Mouse (Mus musculus) lung, postnatal 36 days (tissue): ENCODE data around the gene Eif2b1.

Experiments used
- DNase-seq: peaks from one replicate; pipeline ENCODE4 v3.0.0; 2022; ENCODE audit warnings: mixed read lengths

Gene Eif2b1

DNA sequence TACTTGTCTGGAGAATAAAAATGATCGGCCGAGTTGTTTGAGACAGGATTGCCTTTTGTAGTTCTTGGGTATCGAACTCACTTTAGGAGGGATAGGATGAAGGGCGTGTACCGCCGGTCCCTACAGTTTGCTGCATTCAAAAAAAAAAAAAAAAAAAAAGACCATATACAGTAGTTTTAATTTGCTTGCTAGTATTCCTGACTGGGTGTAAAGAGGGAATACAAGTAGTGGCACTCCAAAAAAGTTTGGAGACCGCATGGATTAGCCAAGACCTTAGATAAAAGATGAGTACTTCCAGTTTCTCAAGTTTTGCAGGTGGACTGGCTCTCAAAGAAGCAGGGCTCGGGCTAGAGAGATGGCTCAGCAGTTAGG lies 37.3 kb downstream of the Eif2b1 start:
- no peak for DNase-seq

GRCm38 (mm10) chr5:124540905-124541601 lies 37.9 kb downstream of the Eif2b1 start:
- peak; percentile 74 for DNase-seq

- DNase-seq: peak; percentile 97
Observed at GRCm38 (mm10) chr5:124540383-124540786, 38.5 kb downstream of the Eif2b1 start, which contains the start of gene Tmed2. Gene Tmed2, plus strand, starts transcription at chr5:124540695.

DNA sequence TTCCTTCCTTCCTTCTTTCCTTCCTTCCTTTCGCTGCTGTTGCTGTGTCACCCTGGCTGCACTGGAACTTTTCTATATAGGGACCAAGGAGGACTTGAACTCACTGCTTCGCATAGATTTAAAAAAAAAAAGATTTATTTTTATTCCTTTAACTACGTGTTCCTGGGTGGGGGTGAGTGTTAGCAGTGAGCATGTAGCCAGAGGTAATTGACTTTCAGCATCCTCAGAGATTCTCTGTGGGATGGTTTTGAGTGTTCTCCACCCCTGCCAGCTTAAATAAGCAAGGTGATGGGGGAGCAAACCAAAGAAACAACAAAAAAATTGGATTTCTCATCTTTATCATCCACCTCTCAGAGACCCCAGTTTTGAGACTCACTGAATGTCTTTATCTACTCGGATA lies 39.0 kb downstream of the Eif2b1 start:
- DNase-seq: no peak

DNA sequence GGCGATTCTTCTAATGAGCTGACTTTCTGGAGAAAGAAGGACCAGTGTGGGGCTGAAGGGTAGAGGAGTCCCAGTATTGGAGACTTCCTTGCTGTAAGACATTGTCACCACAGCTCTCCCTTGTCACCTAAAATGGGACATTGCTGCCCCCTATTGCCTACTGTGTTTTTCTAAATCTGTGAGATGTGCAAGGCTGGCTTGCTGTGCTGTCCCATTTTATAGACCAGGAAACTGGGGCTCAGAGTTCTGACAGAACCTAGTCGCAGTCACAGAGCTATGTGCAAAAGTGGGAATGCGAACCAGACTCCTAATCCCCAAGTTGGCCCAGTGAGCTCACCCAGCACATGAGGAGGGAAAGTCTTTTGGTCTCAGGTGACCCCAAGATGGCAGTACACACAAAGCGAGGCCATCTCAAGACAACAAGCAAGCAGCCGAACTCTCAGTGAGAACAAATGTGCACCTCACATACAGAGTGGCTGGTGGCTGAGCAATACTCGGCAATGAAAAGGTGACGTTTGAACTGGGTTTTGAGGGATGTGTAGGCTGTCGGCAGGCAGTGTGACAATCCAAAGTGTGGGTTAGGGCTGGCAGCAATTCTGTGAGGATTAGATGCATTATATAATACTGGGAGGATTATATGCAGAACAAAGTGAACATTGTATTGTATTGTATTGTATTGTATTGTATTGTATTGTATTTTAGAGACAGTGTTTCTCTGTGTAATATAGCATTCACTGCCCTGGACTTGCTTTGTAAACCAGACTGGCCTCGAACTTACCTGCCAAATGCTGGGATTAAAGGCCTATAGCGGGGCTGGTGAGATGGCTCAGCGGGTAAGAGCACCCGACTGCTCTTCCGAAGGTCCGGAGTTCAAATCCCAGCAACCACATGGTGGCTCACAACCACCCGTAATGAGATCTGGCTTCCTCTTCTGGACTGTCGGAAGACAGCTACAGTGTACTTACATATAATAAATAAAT lies 39.8 kb downstream of the Eif2b1 start:
- peak; percentile 92 for DNase-seq

DNA sequence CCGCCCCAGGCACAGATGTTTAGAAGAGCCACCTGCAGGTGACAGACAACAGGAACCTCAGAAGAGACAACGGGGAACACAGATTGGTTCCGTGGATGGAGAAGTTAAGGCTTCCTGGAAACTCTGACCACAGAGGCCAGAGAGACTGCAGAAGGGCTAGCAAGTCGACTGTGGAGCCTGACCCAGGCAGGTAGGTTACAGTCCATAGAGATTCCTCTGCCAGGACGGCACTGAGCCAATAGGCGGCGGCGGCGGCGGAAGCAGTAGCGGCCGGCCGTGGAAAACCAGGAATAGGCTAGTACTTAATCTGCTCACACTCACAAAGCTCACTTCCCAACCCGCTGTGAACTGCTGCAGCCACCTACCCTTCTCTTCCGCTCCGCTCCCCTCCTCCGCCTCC lies 42.2 kb downstream of the Eif2b1 start:
- peak; percentile 70 for DNase-seq

- DNase-seq: no peak
Observed at GRCm38 (mm10) chr5:124535016-124535415, 43.9 kb downstream of the Eif2b1 start.

DNA sequence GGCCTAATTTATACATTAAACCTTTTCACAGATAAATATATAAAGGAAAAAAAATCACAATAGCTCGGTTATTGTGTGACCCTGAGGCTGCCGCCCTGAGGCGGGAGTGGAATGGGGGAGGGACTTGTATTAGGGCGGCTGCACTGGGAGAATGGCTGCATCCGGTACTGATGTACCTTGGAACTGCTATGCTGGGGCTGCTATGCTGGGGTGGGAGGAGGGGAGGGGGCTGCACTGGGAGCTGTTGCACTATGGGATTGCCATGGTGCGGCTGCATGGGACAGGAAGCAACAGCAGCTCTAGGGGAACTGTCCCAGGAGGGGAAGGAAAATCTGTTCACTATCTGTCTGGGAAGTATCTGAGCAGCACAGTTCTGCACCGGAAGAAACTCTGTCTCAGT lies 46.5 kb downstream of the Eif2b1 start:
- no peak for DNase-seq

DNA sequence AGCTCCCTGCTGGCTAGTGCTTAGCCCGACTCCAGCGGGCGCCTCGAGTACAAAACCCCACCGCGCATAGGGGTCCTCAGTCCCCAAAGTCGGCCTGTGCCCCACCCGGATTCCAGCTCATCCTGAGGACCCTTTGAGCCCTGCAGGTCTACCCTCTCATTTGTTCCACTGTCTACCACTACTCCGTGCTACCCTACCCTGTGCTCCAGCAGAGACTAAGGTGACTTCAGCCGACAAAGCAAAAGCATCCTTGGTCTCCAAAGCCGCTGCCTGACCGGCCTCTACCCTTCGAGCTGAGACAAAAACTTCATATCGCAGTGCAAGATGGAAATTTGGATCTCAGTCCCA lies 47.4 kb downstream of the Eif2b1 start:
- no peak for DNase-seq

- peak; percentile 86 for DNase-seq
Observed at GRCm38 (mm10) chr5:124530655-124531582, 48.0 kb downstream of the Eif2b1 start, which contains the start of gene Rilpl1. Gene Rilpl1, minus strand, starts transcription at chr5:124531391.

DNA sequence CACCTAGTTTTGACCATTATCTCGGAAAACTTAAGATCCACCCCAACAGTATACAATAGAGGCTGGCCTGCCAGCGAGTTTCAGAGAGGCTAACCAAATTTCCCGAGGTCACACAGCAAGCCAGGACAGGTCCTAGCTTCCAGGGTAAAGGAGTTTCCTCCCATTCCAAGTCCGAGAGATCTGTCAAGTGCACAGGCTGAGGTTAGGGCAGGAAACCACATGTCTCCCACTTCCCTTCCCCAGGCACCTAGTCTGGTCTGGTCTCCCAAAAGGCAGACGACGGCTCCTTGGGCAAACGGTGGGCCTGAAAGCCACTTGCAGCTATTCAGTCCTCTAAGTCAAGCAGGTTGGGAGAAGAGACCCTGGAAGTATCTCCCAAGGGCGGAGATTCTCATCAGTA lies 49.2 kb downstream of the Eif2b1 start:
- no peak for DNase-seq

DNA sequence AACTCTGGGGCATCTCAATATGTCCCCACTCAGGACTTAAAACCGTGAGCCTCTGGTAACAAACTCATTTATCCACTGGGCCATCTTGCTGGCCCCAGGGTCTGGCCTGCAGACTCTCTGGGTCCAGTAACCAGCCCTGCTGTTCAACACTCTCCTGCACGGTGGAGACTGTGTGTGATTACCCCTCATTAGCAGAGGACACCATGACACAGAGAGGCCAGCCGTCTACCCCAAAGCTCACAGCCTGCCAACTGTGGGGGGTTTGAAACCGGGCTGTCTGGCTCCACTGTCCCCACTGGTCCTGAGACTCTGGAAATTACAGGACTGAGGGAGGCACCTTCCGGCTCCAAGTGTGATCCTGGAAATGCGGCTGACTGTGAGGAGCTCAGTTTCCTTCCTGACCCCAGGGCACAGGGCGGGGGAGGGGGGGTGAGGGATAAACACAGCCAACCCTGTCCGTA lies 49.7 kb downstream of the Eif2b1 start:
- DNase-seq: peak; percentile 62

DNA sequence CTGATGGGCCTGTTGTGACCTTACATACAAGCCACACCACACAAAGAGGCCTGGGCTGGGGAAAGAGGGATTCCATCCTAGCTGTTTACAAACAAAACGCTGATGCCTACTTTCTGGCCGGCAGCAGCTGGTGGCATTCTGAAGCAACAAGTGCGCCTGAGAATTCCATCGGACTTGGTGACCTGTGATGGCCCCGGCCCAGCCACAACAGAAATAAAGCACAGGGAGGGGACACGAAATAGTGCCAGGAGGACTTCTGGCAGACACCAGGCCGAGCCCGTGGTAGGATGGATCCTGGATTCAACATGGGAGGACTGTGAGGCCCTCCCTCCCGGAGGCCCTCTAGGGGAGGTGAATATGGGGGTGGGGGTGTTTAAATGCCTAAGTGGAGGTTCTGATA lies 50.1 kb downstream of the Eif2b1 start:
- no peak for DNase-seq

GRCm38 (mm10) chr5:124528351-124528750 lies 50.6 kb downstream of the Eif2b1 start:
- no peak for DNase-seq

- no peak for DNase-seq
Observed at GRCm38 (mm10) chr5:124524943-124525342, 54.0 kb downstream of the Eif2b1 start.

DNA sequence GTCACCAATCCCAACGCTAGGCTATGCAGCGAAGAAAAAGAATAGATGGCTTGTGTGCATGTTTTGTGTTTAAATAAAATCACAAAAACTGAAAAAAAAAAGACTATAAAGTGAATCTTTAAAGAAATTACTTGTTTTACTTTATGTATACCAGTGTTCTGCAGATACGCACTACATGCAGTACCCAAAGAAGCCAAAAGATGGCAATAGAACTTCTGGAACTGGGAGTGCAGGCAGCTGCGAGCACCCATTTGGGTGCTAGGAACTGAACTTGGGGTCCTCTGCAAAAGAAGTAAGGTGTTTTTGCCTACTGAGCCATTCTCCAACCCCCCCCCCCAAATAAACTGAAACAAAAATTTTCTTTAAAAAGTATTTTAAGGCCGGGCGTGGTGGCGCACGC lies 55.9 kb downstream of the Eif2b1 start:
- no peak for DNase-seq

- DNase-seq: no peak
Observed at GRCm38 (mm10) chr5:124521588-124521987, 57.3 kb downstream of the Eif2b1 start.
